Mouse (Mus musculus) 3T3-L1 (cell line): ENCODE measurements around the gene Ftcd.

Experiments used
- DNase-seq: peaks from one replicate; pipeline ENCODE4 v3.0.0-alpha.2; 2015; ENCODE audit warnings: low read depth, low spot score

The Ftcd gene

DNA sequence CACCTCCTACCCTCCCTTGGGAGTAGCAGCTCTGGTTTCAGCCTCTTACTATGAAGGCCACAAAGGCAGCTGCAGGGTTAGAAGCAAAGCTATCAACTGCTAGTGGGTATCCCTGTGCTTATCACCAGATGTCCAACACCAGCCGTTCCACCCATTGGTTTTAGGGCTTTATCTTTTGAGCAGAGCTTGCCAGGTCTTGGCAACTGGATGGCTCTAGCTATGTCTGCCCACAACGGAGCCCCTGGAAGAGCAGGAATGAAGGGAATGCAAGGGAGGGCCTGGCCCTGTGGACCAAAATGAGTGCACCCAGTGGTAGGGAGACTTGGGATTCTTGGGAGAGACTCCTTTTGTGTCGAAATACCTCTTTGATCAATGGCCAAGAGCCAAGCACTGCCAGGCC, 27.2 kb downstream of the Ftcd start:
- DNase-seq, result no peak

DNA sequence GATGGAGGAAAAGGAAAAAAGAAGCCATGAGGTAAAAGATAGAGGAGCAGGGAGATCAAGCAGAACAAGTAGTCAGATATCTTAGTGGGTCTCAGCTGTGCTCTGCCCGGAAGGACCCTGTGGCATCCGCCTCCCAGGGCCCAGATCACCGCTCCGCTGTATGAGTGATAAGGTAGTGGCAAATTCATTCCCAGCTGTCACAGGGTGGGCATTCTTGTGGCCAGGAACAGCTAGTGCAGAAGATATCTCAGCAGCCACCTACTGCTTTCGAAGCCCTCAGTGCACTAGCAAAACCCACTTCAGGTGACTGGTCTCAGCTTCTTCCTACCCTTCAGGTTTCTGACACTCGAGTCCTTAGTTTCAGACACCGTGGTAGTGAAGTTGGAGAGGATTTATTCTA, 37.0 kb downstream of the Ftcd start:
- no peak for DNase-seq

DNA sequence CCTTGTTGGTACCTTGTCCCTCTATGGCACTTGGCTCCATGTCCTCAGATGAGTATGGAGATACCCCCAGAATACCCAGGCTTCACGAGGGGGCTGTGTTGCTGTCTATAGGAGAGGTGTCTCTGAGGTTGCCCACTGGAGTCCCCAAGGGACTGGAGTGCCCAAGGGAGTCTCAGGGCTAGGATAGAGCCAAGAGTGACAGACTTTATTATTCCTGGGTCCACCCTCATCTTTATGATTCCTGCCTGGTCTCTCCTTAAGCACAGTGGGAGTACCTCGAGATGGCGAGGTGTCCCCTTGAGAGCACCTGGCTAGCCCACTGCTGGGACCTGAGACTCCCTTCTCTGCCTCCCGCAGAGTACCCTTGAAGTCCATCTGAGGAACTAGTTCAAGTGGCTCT, 47.0 kb downstream of the Ftcd start:
- no peak for DNase-seq

DNA sequence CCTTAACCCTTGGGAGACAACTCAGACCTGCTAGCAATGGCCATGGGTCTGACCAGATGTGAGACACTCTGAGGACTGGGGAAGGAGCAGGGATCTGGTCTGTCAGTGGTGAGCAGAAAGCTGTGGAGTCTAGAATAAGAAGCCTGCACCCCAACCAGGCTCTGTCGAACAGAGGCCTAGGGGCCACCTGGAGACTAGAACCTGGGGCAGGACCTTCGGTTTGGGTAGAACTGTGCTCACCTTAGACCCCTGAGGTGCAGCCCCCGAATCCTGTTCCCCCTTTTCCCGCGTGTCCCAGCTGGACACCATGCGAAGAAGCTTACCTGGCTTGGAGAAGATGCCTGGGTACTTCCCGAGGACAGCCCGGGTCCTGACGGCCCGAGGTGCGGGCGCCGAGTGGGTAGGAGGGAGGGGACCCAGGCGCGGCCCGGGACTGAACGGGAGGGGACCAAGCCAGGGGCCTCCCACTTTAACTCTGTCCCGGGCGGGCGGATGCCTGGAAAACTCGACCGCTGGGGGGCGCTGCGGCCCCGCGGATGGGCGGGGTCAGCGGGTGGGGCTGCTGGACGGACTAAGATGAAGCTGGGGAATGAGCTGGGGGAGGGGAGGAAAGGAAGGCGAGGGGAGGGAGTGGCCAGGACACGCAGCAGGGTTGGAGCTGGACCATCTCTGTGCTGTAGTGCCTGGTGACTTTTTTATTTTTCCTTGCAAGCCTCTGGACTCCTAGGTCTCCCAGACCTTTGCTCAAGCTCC, 47.7 kb downstream of the Ftcd start, which contains the start of gene Col6a2:
Gene Col6a2 (minus strand): TSS at position 703 of the 753 bp plus-strand sequence.
- DNase-seq, result peak; percentile 97

DNA sequence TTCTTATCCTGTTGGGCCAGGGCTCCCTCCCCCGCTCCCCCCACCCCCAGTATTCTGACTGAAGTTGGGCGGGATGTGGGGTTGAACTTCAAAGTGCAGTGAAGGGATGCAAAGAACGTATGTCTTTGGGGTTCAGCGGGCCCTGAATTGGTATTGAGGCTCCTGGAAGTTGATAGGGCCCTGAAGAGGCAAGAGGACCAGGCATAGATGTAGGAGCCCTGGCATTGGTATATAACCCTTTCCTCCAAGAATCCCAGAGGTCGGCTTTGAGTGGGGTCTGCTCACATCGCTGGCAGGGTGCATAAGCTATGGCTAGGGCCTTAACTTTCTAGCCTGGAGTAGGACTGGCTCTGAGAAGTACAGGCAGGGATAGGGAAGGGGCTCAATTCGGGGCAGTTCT, 48.3 kb downstream of the Ftcd start:
- DNase-seq, result no peak

DNA sequence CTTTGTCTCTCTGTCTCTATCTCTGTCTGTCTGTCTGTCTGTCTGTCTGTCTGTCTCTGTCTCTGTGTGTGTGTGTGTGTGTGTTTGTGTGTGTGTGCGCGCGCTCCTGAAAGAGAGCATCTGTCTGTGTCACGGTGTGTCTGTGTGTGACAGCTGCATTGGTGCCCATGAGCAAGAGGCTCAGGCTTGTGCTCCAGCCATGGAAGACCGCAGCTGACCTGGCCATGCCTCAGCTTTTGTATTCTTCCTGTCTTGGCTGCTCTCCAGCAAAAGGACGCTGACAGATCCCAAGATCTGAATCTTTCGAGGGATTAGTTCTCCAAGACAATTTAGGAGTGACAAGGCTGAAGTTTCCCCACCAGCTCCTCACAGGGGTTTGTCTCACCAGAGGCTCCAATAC, 49.5 kb downstream of the Ftcd start:
- DNase-seq, result no peak

DNA sequence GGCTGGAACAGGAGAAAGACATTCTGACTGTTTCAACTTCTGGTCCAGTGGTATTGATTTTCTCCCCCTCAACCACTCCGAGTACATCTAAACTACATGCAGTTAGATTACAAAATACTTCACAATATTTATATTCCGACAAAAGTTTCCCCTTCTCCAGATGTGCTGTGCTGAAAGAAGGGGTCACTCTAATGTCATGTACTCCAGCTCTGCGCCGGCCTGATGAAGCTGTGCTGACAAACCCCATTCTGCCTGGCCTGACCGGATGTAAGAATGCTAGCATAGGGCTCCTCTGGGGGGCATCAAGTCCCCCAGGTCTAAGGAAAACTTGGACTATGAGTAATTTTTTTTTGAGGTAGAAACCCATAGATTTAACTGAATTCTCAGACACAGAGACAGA, 52.3 kb downstream of the Ftcd start:
- no peak for DNase-seq

DNA sequence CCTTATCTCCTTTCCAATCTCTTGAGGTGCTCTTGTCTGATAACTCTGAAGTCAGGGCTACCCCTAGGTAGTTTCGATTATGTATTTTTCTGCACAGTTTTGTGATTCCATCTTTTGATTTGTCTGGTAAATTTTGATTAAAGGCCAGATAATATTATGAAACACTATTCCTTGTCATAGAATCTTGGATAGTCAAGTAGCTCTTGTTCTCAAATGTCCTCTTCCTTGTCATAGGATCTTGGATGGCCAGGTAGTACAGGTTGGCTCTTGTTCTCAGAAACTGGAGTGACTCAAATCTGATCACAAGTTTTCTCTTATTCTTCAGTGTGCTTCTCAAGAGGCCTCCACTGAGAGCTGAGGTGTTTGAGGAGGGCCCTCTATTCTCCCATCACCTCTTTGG, 55.2 kb downstream of the Ftcd start:
- no peak for DNase-seq

DNA sequence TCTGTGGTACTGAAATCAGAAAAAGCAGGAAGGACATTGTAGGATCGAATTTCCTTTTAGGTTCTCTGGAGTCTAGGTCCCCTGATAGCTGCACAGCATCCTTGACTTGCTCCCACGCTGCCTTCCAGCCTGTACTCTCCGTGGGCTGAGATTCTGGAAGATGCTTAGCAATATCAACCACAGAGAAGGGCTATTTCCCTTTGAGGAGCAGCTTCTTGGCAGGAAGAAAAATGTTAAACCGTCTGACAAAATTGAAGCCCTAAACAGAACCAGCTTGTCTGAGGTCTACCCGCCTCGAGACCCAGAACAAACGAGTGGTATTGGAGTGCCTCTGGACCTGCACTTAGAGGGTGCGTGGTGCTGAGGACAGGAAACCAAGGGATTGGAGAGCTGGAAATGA, 57.2 kb downstream of the Ftcd start:
- no peak for DNase-seq

DNA sequence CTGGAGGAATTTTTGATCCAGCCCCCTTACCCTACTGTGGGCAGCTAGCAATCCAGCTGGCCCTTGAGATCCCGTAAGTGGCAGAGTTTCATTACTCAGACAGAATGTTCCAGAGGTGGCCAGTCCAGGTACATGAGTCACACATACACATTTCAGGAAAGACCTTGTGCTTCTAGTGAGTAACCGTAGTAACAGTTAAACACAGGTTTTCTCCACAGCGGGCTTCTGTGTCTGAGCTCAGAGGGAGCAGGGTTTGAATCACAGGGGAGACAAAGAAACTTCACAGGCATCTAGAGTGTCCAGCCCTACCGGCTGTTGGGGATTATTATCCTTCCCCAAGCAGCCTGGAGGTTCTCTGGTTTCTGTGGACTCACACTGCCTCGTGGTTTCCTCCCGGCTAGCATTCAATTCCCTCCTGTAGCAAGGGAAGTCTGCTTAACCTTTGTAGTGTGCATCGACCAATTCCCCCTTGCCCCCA, 58.7 kb downstream of the Ftcd start:
- peak; percentile 75 for DNase-seq

DNA sequence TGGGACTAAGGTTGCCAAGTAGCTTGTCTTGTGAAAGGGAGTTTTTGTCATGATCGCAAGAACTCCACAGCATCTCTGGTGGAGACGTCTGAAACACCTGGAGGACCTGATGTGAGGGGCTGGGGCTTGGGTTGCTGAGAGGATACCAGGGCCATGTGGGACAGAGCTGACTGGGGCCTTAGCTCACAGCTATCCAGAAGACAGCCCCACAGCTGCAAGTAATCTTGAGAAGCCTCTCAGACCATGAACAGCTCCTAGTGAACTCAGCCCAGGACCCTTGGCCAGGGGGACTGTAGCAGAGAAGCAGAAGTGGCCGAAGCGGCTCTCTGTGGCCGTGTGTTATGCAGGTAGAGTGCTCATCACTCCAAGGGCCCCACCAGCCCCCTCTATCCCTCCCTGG, 59.1 kb downstream of the Ftcd start:
- no peak for DNase-seq

DNA sequence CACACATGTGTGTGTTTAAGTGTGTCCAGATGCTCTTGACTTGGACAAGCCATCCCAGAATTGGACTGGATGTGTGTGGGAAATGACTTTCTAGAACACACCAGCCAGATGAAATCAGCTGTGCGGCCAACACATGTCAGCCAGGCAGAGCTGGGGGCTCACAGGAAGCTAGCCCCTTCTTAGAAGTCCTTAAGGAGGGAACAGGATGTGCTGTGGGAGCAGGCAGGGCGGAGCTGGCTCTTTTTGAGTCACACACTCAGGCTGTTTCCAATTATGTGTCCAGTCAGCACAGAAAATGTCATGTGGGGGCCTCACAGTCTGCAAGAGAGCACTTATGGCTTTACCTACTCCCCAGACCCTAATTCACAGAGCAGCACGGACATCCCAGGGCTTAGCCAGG, 60.6 kb downstream of the Ftcd start:
- peak; percentile 73 for DNase-seq

DNA sequence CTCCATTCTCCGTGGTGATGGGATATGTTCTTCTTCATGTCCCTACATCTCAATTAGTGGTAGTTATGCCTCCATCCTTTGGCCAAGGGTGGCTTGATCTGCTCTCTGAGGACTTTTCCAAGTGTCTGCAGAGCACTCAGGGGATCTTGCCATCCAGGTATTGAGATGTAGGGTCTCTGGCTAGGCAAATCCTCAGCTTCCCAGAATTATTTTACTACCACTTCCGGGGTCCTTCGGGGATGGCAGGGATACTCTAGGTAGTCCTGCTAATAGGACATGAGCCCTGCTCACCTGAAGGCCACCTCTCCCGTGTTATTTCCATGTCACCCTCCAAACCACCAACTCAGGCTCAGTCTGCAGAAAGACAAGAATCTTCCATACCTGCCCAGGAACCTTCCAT, 61.2 kb downstream of the Ftcd start:
- no peak for DNase-seq
